Mouse (Mus musculus) ES-Bruce4 (cell line): ENCODE measurements around the gene Sfxn5. TPM values are rescaled to one million over a fixed set of nuclear protein-coding genes. Genes with fewer than 3 reads are reported as not detected.

Experiments
- H3K27ac ChIP-seq: 2 replicates; pipeline ENCODE4 v1.5.1; 2012; ENCODE audit warnings: low read length, inconsistent platforms; ENCODE audit not compliant: insufficient read depth
- H3K27me3 ChIP-seq: 2 replicates; pipeline ENCODE4 v1.6.1; 2012; ENCODE audit warnings: mild to moderate bottlenecking, low read length, inconsistent platforms; ENCODE audit not compliant: control insufficient read depth, poor library complexity, insufficient read depth, severe bottlenecking
- H3K36me3 ChIP-seq: 2 replicates; pipeline ENCODE4 v1.6.1; 2012; ENCODE audit warnings: inconsistent platforms, mild to moderate bottlenecking, low read length, moderate library complexity; ENCODE audit not compliant: control insufficient read depth, poor library complexity, insufficient read depth, severe bottlenecking
- H3K4me1 ChIP-seq: one replicate; pipeline ENCODE4 v1.8.1; 2011; ENCODE audit warnings: low read length; ENCODE audit not compliant: control insufficient read depth, insufficient read depth
- H3K4me3 ChIP-seq: 2 replicates; pipeline ENCODE4 v1.5.1; 2011; ENCODE audit warnings: low read depth, mild to moderate bottlenecking, low read length
- H3K9ac ChIP-seq: 2 replicates; pipeline ENCODE4 v1.6.1; 2012; ENCODE audit warnings: low read depth, mild to moderate bottlenecking, inconsistent platforms; ENCODE audit not compliant: poor library complexity, severe bottlenecking
- H3K9me3 ChIP-seq: replicated peaks from 2 replicates; pipeline ENCODE4 v1.6.1; 2012; ENCODE audit warnings: mild to moderate bottlenecking, low read length, inconsistent platforms; ENCODE audit not compliant: control insufficient read depth, poor library complexity, insufficient read depth, severe bottlenecking
- CTCF ChIP-seq: IDR thresholded peaks from one replicate; pipeline ENCODE4 v1.8.1; 2011; ENCODE audit warnings: low read depth, low read length
- EP300 ChIP-seq: IDR thresholded peaks from 2 replicates; pipeline ENCODE4 v1.6.1; 2011; ENCODE audit warnings: low read depth, low read length; ENCODE audit not compliant: insufficient read depth
- POLR2A ChIP-seq: IDR thresholded peaks from one replicate; pipeline ENCODE4 v1.8.1; 2011; ENCODE audit warnings: low read length; ENCODE audit not compliant: insufficient read depth
- polyA plus RNA-seq: library from polyadenylated mRNA; stranded (reverse); fragments of >200 nt; gene quantifications from 2 replicates; pipeline ENCODE4 v1.2.4, GENCODE M21; 2011; ENCODE audit warnings: low read depth; ENCODE audit not compliant: missing spikeins, insufficient read depth, insufficient read length

Sfxn5 gene
- polyA plus RNA-seq, 1 experiment: 6.0 TPM

GRCm38 (mm10) chr6:85250811-85251241 is 82.4 kb downstream of the Sfxn5 start:
- H3K27ac ChIP-seq: no peak overlapping the region
- H3K9me3 ChIP-seq: no peaks in the 10 kb centered on the region
- no peaks in the 10 kb centered on the region for H3K27me3 ChIP-seq
- H3K4me1 ChIP-seq: peaks cover 5% of the 10 kb centered on the region
- TF ChIP-seq CTCF: no peak
- no peak for TF ChIP-seq POLR2A
- no peak for TF ChIP-seq EP300
- H3K36me3 ChIP-seq: no peaks in the 10 kb centered on the region
- H3K4me3 ChIP-seq: no peak overlapping the region
- no peak overlapping the region for H3K9ac ChIP-seq

GRCm38 (mm10) chr6:85249821-85250220 is 83.4 kb downstream of the Sfxn5 start:
- H3K9me3 ChIP-seq: no peaks in the 10 kb centered on the region
- peaks cover 5% of the 10 kb centered on the region for H3K4me1 ChIP-seq
- H3K27ac ChIP-seq: no peak overlapping the region
- H3K4me3 ChIP-seq: no peak overlapping the region
- no peaks in the 10 kb centered on the region for H3K27me3 ChIP-seq
- no peaks in the 10 kb centered on the region for H3K36me3 ChIP-seq
- no peak overlapping the region for H3K9ac ChIP-seq
- TF ChIP-seq CTCF: no peak
- no peak for TF ChIP-seq EP300
- no peak for TF ChIP-seq POLR2A

GRCm38 (mm10) chr6:85239044-85239489 is 94.2 kb downstream of the Sfxn5 start:
- Histone ChIP-seq H3K4me3 (no peak overlapping the region), H3K27me3 (no peaks in the 10 kb centered on the region), H3K27ac (no peak overlapping the region), H3K9ac (no peak overlapping the region), H3K9me3 (no peaks in the 10 kb centered on the region), H3K36me3 (no peaks in the 10 kb centered on the region), H3K4me1 (peaks cover 10% of the 10 kb centered on the region)
- TF ChIP-seq EP300: no peak
- peak; percentile 62 for TF ChIP-seq CTCF

- Histone ChIP-seq H3K27me3 (no peaks in the 10 kb centered on the region), H3K9ac (no peak overlapping the region), H3K4me1 (peaks cover 18% of the 10 kb centered on the region), H3K9me3 (no peaks in the 10 kb centered on the region), H3K27ac (no peak overlapping the region), H3K4me3 (no peak overlapping the region), H3K36me3 (no peaks in the 10 kb centered on the region)
- TF ChIP-seq EP300 (no peak), POLR2A (no peak), CTCF (no peak)
Measured at GRCm38 (mm10) chr6:85237595-85238337, 95.5 kb downstream of the Sfxn5 start.

DNA sequence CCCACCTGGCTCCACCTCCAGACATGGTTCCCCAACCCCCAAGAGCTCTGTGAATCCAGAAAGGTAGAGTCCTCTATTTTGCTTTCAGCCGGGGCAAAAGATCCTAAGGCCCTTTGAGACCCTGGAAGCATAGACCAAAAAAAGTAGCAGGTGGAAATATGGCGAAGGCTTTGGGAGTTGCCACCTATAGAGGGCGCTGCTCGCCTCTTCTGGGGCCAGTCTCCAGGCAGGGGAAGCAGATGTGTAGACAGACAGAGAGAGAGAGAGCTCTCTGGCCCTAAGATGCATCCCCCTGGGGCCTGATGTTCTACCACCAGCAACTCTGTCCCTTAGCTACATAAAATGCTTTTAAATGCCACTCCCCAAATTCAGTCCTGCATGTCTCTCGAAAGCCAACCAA is 96.2 kb downstream of the Sfxn5 start:
- TF ChIP-seq CTCF (peak; percentile 81), POLR2A (no peak), EP300 (no peak)
- Histone ChIP-seq H3K27ac (no peak overlapping the region), H3K4me1 (peaks cover 21% of the 10 kb centered on the region), H3K9ac (no peak overlapping the region), H3K27me3 (no peaks in the 10 kb centered on the region), H3K9me3 (no peaks in the 10 kb centered on the region), H3K4me3 (no peak overlapping the region), H3K36me3 (no peaks in the 10 kb centered on the region)

DNA sequence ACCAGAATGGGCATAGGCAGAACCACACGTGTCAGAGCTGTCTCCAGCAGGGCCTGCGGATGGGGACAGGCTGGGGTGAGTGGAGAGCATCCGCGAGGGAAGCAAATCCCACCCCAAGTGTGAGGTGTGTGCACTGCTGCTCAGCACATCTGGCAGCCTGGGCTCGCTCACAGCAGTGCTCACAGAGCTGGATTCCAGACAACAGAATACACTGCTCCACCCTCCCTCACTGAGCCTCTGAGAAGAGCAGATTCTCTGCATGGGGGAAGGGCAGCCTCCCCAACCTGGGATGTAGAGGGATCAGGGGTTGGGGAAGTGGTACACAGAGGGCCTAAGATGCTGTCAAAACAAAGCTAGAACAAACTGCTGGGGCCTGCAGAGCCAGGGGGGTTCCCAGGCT is 98.4 kb downstream of the Sfxn5 start:
- Histone ChIP-seq H3K4me3 (peak overlapping the region; percentile 12; the same call in 1 of the 2 replicates), H3K9me3 (no peaks in the 10 kb centered on the region), H3K36me3 (no peaks in the 10 kb centered on the region), H3K9ac (no peak overlapping the region), H3K27me3 (no peaks in the 10 kb centered on the region), H3K4me1 (peaks cover 23% of the 10 kb centered on the region), H3K27ac (no peak overlapping the region)
- TF ChIP-seq CTCF: no peak
- peak; percentile 83 for TF ChIP-seq EP300
